Mouse (Mus musculus) cerebellum, postnatal 14 days (tissue): ENCODE results near the gene Dydc2.

Experiments
- DNase-seq, 2 experiments: peaks; one replicate each; pipeline ENCODE4 v3.0.0; 2021; ENCODE audit warnings: mixed read lengths in 2 of 2

The Dydc2 gene

GRCm38 (mm10) chr14:41035146-41035798, 33.7 kb downstream of the Dydc2 start:
- DNase-seq = peak; percentile 75 to 82

GRCm38 (mm10) chr14:41033135-41034110, 35.6 kb downstream of the Dydc2 start:
- peak; percentile 86 to 91 for DNase-seq

- DNase-seq = no peak
Measured at GRCm38 (mm10) chr14:41030989-41031513, 38.0 kb downstream of the Dydc2 start.

GRCm38 (mm10) chr14:41029303-41029702, 39.7 kb downstream of the Dydc2 start:
- DNase-seq = no peak

- no peak for DNase-seq
Measured at GRCm38 (mm10) chr14:41025594-41026284, 43.3 kb downstream of the Dydc2 start.

GRCm38 (mm10) chr14:41025087-41025486, 43.9 kb downstream of the Dydc2 start:
- DNase-seq = no peak

- DNase-seq = no peak
Measured at GRCm38 (mm10) chr14:41021246-41021645, 47.8 kb downstream of the Dydc2 start.

- DNase-seq = no peak
Measured at GRCm38 (mm10) chr14:41017460-41017859, 51.5 kb downstream of the Dydc2 start.

- no peak for DNase-seq
Measured at GRCm38 (mm10) chr14:41014701-41015240, 54.2 kb downstream of the Dydc2 start.

GRCm38 (mm10) chr14:41013630-41014613, 55.1 kb downstream of the Dydc2 start, which contains the start of gene Fam213a:
Fam213a (minus strand) TSS chr14:41013788.
- peak; percentile 94 for DNase-seq

GRCm38 (mm10) chr14:41013143-41013542, 55.9 kb downstream of the Dydc2 start:
- DNase-seq = peak in 1 of 2 experiments; percentile 25

- no peak for DNase-seq
Measured at GRCm38 (mm10) chr14:41011916-41012315, 57.1 kb downstream of the Dydc2 start.

GRCm38 (mm10) chr14:41008138-41008537, 60.9 kb downstream of the Dydc2 start:
- DNase-seq = peak in 1 of 2 experiments; percentile 16

- no peak for DNase-seq
Measured at GRCm38 (mm10) chr14:41007641-41008040, 61.4 kb downstream of the Dydc2 start.

GRCm38 (mm10) chr14:41006899-41007298, 62.1 kb downstream of the Dydc2 start:
- no peak for DNase-seq

- no peak for DNase-seq
Measured at GRCm38 (mm10) chr14:41006263-41006662, 62.7 kb downstream of the Dydc2 start.

- DNase-seq = peak in 1 of 2 experiments; percentile 22
Measured at GRCm38 (mm10) chr14:41005716-41006115, 63.3 kb downstream of the Dydc2 start.

GRCm38 (mm10) chr14:41004201-41005141, 64.5 kb downstream of the Dydc2 start:
- peak in 1 of 2 experiments; percentile 46 for DNase-seq

- no peak for DNase-seq
Measured at GRCm38 (mm10) chr14:41001576-41001975, 67.4 kb downstream of the Dydc2 start.

GRCm38 (mm10) chr14:41000801-41001200, 68.2 kb downstream of the Dydc2 start:
- DNase-seq = no peak
